Comparison of ENCODE assay signal across 8 mouse cellular contexts in genomic region chr5:129414960-129415706, GRCm38 (mm10).
DNase-seq lines count a peak whose midpoint lies in the region; ATAC-seq and TF ChIP-seq lines count a peak whose summit lies in the region.

No protein-coding gene starts in this region.

- 0 out of 2 replicates have a peak overlapping the region, but pooled peaks have one; percentile 8 for H3K9ac ChIP-seq in heart, postnatal 0 days (replicated peaks; ENCODE audit: low read depth, low read length)
- H3K9ac ChIP-seq in forebrain, embryonic 15.5 days (replicated peaks) = no peak overlapping the region

- TF ChIP-seq POLR2A in small intestine, adult 2 months (IDR thresholded peaks at IDR 0.05; ENCODE audit: low read depth, low read length) = no peak

- peak overlapping the region; percentile 65 for H3K27ac ChIP-seq in heart, postnatal 0 days (ENCODE audit: low read depth)
- peak overlapping the region; percentile 88 for H3K27ac ChIP-seq in limb, embryonic 10.5 days
- H3K27ac ChIP-seq in small intestine, adult 2 months (ENCODE audit: insufficient read depth, low read depth, low read length) = peak overlapping the region; percentile 81
- no peak overlapping the region for H3K27ac ChIP-seq in forebrain, embryonic 15.5 days (replicated peaks)

- no peak for TF ChIP-seq EP300 in heart, postnatal 0 days (IDR thresholded peaks at IDR 0.05; ENCODE audit: low read depth)

- DNase-seq in adrenal gland, adult 2 months = peak; percentile 27
- no peak for DNase-seq in adrenal gland, adult (ENCODE audit: inconsistent age in 2 of 2, low spot score in 1 of 2)
- peak; percentile 64 for DNase-seq in embryo, embryonic 11 days
- DNase-seq in heart, postnatal 0 days (ENCODE audit: low spot score) = peak; percentile 76
- peak; percentile 61 for DNase-seq in limb, embryonic 10.5 days (ENCODE audit: low spot score)

- peak; percentile 45 for TF ChIP-seq CTCF in heart, postnatal 0 days (IDR thresholded peaks at IDR 0.05; ENCODE audit: low read depth)
- TF ChIP-seq CTCF in small intestine, adult 2 months (IDR thresholded peaks at IDR 0.05; ENCODE audit: extremely low read depth, insufficient read length, insufficient replicate concordance, low read depth, low read length) = no peak

- H3K4me3 ChIP-seq in heart, postnatal 0 days (ENCODE audit: low read depth, low read length) = peak overlapping the region; percentile 26
- peak overlapping the region; percentile 8; the same call in 1 of the 2 replicates for H3K4me3 ChIP-seq in limb, embryonic 10.5 days
- 0 out of 2 replicates have a peak overlapping the region, but pooled peaks have one; percentile 22 for H3K4me3 ChIP-seq in small intestine, adult 2 months (ENCODE audit: low read depth, low read length)
- H3K4me3 ChIP-seq in forebrain, embryonic 15.5 days = no peak overlapping the region

- H3K4me2 ChIP-seq in heart, postnatal 0 days (ENCODE audit: low read depth, low read length) = peak overlapping the region; percentile 52
- H3K4me2 ChIP-seq in forebrain, embryonic 15.5 days (replicated peaks) = no peak overlapping the region

- H3K36me3 ChIP-seq in heart, postnatal 0 days (replicated peaks; ENCODE audit: control insufficient read depth, insufficient read depth, low read length) = no peaks in the 10 kb centered on the region
- no peaks in the 10 kb centered on the region for H3K36me3 ChIP-seq in limb, embryonic 10.5 days
- no peaks in the 10 kb centered on the region for H3K36me3 ChIP-seq in small intestine, adult 2 months (ENCODE audit: control insufficient read depth, insufficient read depth, low read length)
- no peaks in the 10 kb centered on the region for H3K36me3 ChIP-seq in forebrain, embryonic 15.5 days

- H3K4me1 ChIP-seq in heart, postnatal 0 days (ENCODE audit: control insufficient read depth, insufficient read depth) = no peaks in the 10 kb centered on the region
- H3K4me1 ChIP-seq in limb, embryonic 10.5 days = peaks cover 19% of the 10 kb centered on the region
- no peaks in the 10 kb centered on the region for H3K4me1 ChIP-seq in small intestine, adult 2 months (ENCODE audit: control insufficient read depth, insufficient read depth, insufficient read length, low read length)
- peaks cover 7% of the 10 kb centered on the region; the same call in 1 of the 2 replicates for H3K4me1 ChIP-seq in forebrain, embryonic 15.5 days

- no peaks in the 10 kb centered on the region for H3K9me3 ChIP-seq in heart, postnatal 0 days (replicated peaks; ENCODE audit: control insufficient read depth, low read length)
- H3K9me3 ChIP-seq in limb, embryonic 10.5 days (replicated peaks) = no peaks in the 10 kb centered on the region
- no peaks in the 10 kb centered on the region for H3K9me3 ChIP-seq in forebrain, embryonic 15.5 days

- no peaks in the 10 kb centered on the region for H3K27me3 ChIP-seq in heart, postnatal 0 days (ENCODE audit: control insufficient read depth, insufficient read depth, low read length)
- no peaks in the 10 kb centered on the region for H3K27me3 ChIP-seq in limb, embryonic 10.5 days (ENCODE audit: low read depth, poor library complexity, severe bottlenecking)
- no peaks in the 10 kb centered on the region for H3K27me3 ChIP-seq in small intestine, adult 2 months (ENCODE audit: control insufficient read depth, insufficient read depth, low read length)
- no peaks in the 10 kb centered on the region for H3K27me3 ChIP-seq in forebrain, embryonic 15.5 days

- peak; percentile 81 for ATAC-seq in heart, postnatal 0 days (ENCODE audit: insufficient read depth, low read depth)
- no peak for ATAC-seq in forebrain, embryonic 15.5 days (replicated peaks)
- ATAC-seq in megakaryocyte-erythroid progenitor cell, adult 5-6 weeks (replicated peaks; ENCODE audit: low FRiP score, low TSS enrichment, poor library complexity, severe bottlenecking) = no peak

- 15% methylated on average over 12 of the region's 12 CpGs for WGBS in heart, postnatal 0 days
- WGBS in limb, embryonic 10.5 days = 37% methylated on average over 12 of the region's 12 CpGs
- 18% methylated on average over 12 of the region's 12 CpGs for WGBS in small intestine, adult 2 months
- WGBS in forebrain, embryonic 15.5 days = 41% methylated on average over 12 of the region's 12 CpGs

Comparison
In these comparisons a context has a peak if more than half of its experiments do, and no peak if none do; other contexts are left out.
1. DNase-seq: peak in adrenal gland, adult 2 months (single experiment), embryo, embryonic 11 days (single experiment), heart, postnatal 0 days (single experiment) and limb, embryonic 10.5 days (single experiment); none in adrenal gland, adult (0 of 2).